Mouse (Mus musculus) ES-E14 (cell line): Measurements from ENCODE around the gene Tsen15. TPM values are rescaled to one million over a fixed set of nuclear protein-coding genes. Genes with fewer than 3 reads are reported as not detected.
"Not testable (repeated sequence)": the region's sequence is repeated elsewhere in the genome, so short reads cannot be mapped to it uniquely, and the experiment has no call there.

Source experiments
- DNase-seq: peaks from one replicate; pipeline ENCODE4 v3.0.0-alpha.2; 2013; ENCODE audit warnings: low read depth, low spot score
- H3K27ac ChIP-seq: 2 replicates; pipeline ENCODE4 v1.5.1; 2012; ENCODE audit warnings: low read depth, mild to moderate bottlenecking, low read length, moderate library complexity, mixed read lengths; ENCODE audit not compliant: poor library complexity, insufficient read depth, severe bottlenecking
- H3K36me3 ChIP-seq: 2 replicates; pipeline ENCODE4 v1.6.1; 2012; ENCODE audit warnings: mild to moderate bottlenecking, low read length, moderate library complexity, mixed read lengths; ENCODE audit not compliant: control insufficient read depth, poor library complexity, insufficient read depth, severe bottlenecking
- H3K4me1 ChIP-seq, 2 experiments: fragments of 150-350 bp in 1 of 2; sonication (generic) in 1 of 2; 2 replicates each; pipeline ENCODE4 v1.6.1; 2012; ENCODE audit warnings: low read length in 2 of 2, mild to moderate bottlenecking in 1 of 2, mixed read lengths in 1 of 2; ENCODE audit not compliant: control insufficient read depth in 2 of 2, insufficient read depth in 2 of 2, poor library complexity in 1 of 2
- H3K4me3 ChIP-seq, 2 experiments: fragments of 150-350 bp in 1 of 2; sonication (generic) in 1 of 2; 2 replicates each; pipeline ENCODE4 v1.5.1; 2012; ENCODE audit warnings: low read length in 2 of 2, low read depth in 1 of 2, mild to moderate bottlenecking in 1 of 2, mixed read lengths in 1 of 2; ENCODE audit not compliant: insufficient read depth in 1 of 2, poor library complexity in 1 of 2, severe bottlenecking in 1 of 2
- H3K9ac ChIP-seq: 2 replicates; pipeline ENCODE4 v1.6.1; 2012; ENCODE audit warnings: low read depth, mild to moderate bottlenecking, low read length, mixed read lengths; ENCODE audit not compliant: poor library complexity, insufficient read depth, severe bottlenecking
- H3K9me3 ChIP-seq: fragments of 150-350 bp; sonication (generic); 2 replicates; pipeline ENCODE4 v1.6.1; 2012; ENCODE audit warnings: low read depth, mild to moderate bottlenecking, low read length; ENCODE audit not compliant: control insufficient read depth, insufficient read depth
- CHD2 ChIP-seq: IDR thresholded peaks from 2 replicates; pipeline ENCODE4 v1.6.1; 2014; ENCODE audit warnings: mild to moderate bottlenecking, low read depth, low read length, inconsistent platforms
- HCFC1 ChIP-seq: IDR thresholded peaks from 2 replicates; pipeline ENCODE4 v1.6.1; 2012; ENCODE audit warnings: low read length, inconsistent platforms, borderline replicate concordance; ENCODE audit not compliant: insufficient read depth
- MAFK ChIP-seq: IDR thresholded peaks from 2 replicates; pipeline ENCODE4 v1.6.1; 2014; ENCODE audit warnings: mild to moderate bottlenecking, low read depth, low read length, inconsistent platforms; ENCODE audit not compliant: insufficient read depth
- ZC3H11A ChIP-seq: IDR thresholded peaks from 2 replicates; pipeline ENCODE4 v1.6.1; 2012; ENCODE audit warnings: low read depth, mild to moderate bottlenecking, inconsistent platforms, low read length, borderline replicate concordance
- ZNF384 ChIP-seq: IDR thresholded peaks from 2 replicates; pipeline ENCODE4 v1.6.1; 2012; ENCODE audit warnings: low read depth, low read length, inconsistent platforms
- in situ Hi-C, 2 experiments: fragments of 600-800 bp; cut with MboI; formaldehyde crosslinking; loops; one replicate each; pipeline ENCODE4 v1.15.1; 2025; ENCODE audit warnings: low sequenced_read_pairs in 2 of 2, inconsistent platforms in 1 of 2; ENCODE audit not compliant: unreplicated experiment in 2 of 2
- total RNA-seq: library from RNA; depleted of rRNA; stranded (reverse); fragments of 300-350 nt; gene quantifications from 2 replicates; pipeline ENCODE4 v1.2.3, GENCODE M21; 2012

Gene Tsen15
- total RNA-seq, 1 experiment = 54.0 TPM

- TF ChIP-seq ZNF384 (no peak), HCFC1 (no peak), ZC3H11A (no peak), MAFK (no peak), CHD2 (no peak)
- H3K36me3 ChIP-seq = no peaks in the 10 kb centered on the region
- no peak overlapping the region for H3K9ac ChIP-seq
- in situ Hi-C loops = no loop called here
- H3K9me3 ChIP-seq = no peaks in the 10 kb centered on the region
- no peak overlapping the region for H3K27ac ChIP-seq
- no peaks in the 10 kb centered on the region for H3K4me1 ChIP-seq
- no peak overlapping the region for H3K4me3 ChIP-seq
- DNase-seq = no peak
These were observed 7.6 kb upstream of the Tsen15 start for GRCm38 (mm10) chr1:152394137-152394536.

DNA sequence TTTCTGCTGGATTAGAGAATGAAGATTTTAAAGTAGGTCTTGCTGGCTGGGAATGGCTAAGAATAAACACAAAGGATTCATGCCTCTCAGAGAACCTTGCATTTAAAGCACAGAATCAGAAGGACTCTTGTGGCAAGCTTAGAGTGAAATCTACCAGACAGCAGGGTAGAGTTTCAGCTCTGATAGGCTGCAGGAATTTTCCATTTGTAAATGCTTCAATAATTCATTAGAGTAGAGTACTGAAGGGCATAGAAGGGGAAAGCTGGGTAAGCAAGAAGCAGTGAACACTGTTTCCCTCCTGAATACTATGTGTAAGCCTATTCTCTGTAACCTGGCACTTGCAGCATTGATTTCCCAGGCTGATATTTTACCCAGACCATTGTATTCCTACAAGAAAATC is 2.8 kb upstream of the Tsen15 start:
- no peak for TF ChIP-seq MAFK
- no peak for TF ChIP-seq ZNF384
- no peak for TF ChIP-seq CHD2
- no peak for TF ChIP-seq HCFC1
- no peak for TF ChIP-seq ZC3H11A
- Histone ChIP-seq H3K4me3 (no peak overlapping the region), H3K9me3 (no peaks in the 10 kb centered on the region), H3K27ac (no peak overlapping the region), H3K4me1 (no peaks in the 10 kb centered on the region), H3K36me3 (no peaks in the 10 kb centered on the region), H3K9ac (no peak overlapping the region)
- in situ Hi-C loops = no loop called here
- DNase-seq = no peak

DNA sequence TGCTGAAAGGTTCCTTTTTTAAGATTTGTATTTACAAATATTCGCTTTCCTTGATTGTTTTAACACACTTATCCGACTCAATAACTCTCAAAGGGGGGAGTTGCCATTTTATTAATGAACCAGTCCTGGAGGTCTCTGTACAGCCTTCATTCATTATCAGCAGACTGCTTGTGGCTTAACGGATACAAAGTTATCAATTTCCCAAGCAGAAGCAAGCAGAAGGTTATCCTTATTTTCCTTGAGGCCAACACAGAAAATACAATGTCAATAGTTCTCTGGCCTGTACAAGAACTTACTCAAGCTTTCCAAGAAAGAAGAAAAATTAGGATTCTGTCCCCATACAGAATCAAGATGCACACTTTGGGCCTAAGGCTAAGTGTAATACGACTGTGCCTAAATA is 795 bp downstream of the Tsen15 start:
- in situ Hi-C loops, H3K9me3 ChIP-seq, H3K27ac ChIP-seq: not testable (repeated sequence)

DNA sequence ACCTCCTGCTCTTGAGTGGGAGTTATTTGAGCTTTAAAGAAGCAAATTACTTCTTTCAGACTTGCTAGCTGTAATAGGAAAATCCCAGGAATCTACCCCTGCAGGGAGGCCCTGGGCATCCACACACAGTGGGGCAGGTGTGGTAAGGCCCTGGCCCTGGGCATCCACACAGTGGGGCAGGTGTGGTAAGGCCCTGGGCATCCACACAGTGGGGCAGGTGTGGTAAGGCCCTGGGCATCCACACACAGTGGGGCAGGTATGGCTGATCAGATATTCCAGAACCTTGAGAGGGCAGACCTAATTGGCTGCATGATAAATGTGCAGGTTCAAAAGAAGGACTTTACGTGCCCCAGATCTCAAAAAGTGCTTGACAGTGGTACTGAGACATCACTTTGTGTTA is 1.9 kb downstream of the Tsen15 start:
- Histone ChIP-seq H3K27ac (no peak overlapping the region), H3K4me3 (no peak overlapping the region), H3K36me3 (no peaks in the 10 kb centered on the region), H3K9ac (no peak overlapping the region), H3K9me3 (no peaks in the 10 kb centered on the region), H3K4me1 (no peaks in the 10 kb centered on the region)
- no peak for DNase-seq
- in situ Hi-C loops = no loop called here
- no peak for TF ChIP-seq MAFK
- no peak for TF ChIP-seq HCFC1
- no peak for TF ChIP-seq ZNF384
- TF ChIP-seq CHD2 = no peak
- no peak for TF ChIP-seq ZC3H11A

More for the DNA sequence above, 795 bp downstream of the Tsen15 start:
- H3K36me3 ChIP-seq, DNase-seq, H3K4me1 ChIP-seq: not testable (repeated sequence)
- H3K9ac ChIP-seq = peak overlapping the region; percentile 76
- peak overlapping the region; percentile 76 to 93 for H3K4me3 ChIP-seq

GRCm38 (mm10) chr1:152378311-152378710 is 8.2 kb downstream of the Tsen15 start:
- TF ChIP-seq ZC3H11A = no peak
- no peak for TF ChIP-seq MAFK
- TF ChIP-seq CHD2 = no peak
- no peak for TF ChIP-seq ZNF384
- no peak for TF ChIP-seq HCFC1
- no peak for DNase-seq
- Histone ChIP-seq H3K4me3 (no peak overlapping the region), H3K4me1 (no peaks in the 10 kb centered on the region), H3K9ac (no peak overlapping the region), H3K27ac (no peak overlapping the region), H3K36me3 (peaks cover 4% of the 10 kb centered on the region; the same call in 1 of the 2 replicates), H3K9me3 (no peaks in the 10 kb centered on the region)
- in situ Hi-C loops = no loop called here
